Mouse (Mus musculus): Measurements from ENCODE around the gene Sox30. TPM values are rescaled to one million over a fixed set of nuclear protein-coding genes. Genes with fewer than 3 reads are reported as not detected.

The Sox30 gene
- polyA plus RNA-seq (2015; fragmentation: Nextera tagmentation; extraction: Ambion mirVana): 0.19 and 0.26 TPM in 2 replicates

DNA sequence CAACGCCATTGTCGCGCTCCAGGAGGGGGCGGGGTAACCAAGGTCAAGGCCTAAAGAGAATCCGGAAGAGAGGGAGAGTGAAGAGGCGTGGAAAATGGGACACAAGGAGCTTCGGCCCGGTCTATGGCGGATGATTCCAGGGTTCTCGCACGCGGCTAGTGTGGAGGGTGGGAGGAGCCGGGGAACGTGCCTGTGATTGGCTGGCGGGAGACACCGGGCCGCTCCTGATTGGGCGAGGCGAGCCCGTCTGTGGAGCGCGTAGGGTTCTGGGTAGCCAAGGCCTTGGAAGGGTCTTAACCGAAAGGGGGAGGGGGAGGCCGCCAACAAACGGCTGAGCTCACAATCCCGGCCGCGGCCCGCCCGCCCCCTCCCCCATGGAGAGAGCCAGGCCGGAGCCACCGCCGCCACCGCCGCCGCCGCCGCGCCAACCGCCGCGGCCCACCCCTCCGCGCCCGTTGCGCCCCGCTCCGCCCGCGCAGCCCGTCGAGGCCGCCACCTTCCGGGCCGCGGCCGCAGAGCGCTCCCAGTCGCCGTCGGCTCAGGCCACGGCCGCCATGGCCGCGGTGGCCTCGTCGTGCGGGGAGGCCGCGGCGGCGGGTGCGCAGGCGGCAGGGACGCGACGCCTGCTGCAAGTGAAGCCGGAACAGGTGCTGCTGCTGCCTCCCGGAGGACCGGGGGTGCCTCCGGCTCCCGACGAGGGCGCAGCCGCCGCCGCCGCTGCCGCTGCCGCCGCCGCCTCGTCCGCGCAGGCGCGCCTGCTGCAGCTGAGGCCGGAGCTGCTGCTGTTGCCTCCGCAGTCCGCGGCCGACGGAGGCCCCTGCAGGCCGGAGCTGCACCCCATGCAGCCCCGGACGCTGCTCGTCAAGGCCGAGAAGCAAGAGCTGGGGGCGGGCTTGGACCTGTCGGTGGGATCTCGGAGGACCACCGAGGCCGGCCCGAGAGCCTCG lies at the start of gene Sox30:
Sox30 (plus strand) TSS at position 365 of the 947 bp plus-strand sequence.
- peak; percentile 68 for DNase-seq (ENCODE audit: low spot score)

DNA sequence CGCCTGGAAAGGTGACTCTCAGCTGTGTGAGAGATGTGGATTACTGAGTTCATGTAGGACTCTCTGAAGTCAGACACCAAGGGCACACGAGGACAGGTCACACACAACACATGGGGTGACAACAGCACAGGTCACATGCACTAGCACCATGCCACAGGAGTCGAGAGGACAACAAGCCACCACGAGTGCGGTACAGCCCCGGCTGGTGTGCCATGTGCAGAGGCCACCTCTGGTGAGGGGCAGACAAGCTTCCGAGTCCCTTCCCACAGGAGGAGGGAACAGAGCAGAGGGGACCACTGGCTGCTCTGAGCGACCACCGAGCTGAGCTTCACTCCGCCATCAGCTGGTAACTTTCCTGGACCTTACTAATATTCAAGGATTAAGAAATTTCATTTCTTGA lies 47.3 kb upstream of the Sox30 start:
- no peak for DNase-seq (ENCODE audit: low spot score)

DNA sequence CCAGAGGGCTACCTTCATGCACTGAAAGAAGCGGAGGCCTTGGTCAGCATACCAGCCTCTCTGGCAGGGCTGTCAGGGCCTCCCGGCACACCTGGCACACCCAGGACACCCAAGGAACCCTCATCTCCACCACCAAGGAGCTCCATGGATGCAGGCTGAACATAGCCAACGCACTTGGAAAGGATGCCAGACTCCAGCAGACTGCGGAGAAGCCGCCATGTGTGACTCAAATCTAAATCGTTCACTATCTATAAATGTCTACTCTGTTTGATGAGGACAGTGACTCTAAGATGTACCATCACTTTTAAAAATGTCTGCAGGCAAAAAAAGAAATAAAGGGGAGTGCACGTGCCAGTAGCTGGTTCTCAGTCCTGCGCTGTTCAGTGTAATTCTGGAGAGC lies 42.6 kb upstream of the Sox30 start:
- DNase-seq (ENCODE audit: low spot score): no peak

DNA sequence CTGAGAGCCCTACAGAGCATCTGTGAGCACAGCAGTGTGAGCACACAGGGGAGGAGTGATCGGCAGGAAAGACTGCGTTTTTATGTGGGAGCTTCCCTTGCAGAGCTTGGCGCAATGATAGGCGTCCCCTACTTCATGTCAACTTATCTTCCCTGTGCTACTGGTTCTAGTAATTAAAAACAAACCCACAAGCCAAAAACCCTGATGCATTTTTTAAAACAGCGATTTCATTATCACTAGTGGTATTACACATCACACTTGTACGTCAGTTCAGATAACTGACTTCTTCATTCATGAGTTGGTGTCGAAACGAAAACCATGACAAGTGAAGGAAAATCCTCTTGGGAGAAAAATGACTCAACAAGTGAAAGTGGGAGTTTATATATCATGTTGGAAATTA lies 41.2 kb upstream of the Sox30 start:
- DNase-seq (ENCODE audit: low spot score): no peak

DNA sequence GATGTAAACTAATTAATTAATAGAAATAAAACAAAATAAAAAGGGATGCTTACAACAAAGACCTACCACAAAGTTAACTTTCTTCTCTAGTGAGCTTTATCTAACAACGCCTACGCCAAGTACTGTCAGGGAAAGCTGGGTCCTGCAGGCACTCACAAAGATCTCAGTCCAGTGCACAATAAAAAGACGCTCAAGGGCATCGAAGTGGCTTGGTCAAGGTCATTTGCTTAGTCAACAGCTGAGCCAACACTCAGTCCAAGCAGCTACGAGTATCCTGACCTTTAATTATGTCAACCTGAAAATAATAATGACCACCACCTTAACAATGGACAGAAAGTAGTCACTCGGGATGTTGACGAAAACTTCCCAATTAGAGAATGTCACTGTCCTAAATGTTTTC lies 37.8 kb upstream of the Sox30 start:
- DNase-seq (ENCODE audit: low spot score): no peak

DNA sequence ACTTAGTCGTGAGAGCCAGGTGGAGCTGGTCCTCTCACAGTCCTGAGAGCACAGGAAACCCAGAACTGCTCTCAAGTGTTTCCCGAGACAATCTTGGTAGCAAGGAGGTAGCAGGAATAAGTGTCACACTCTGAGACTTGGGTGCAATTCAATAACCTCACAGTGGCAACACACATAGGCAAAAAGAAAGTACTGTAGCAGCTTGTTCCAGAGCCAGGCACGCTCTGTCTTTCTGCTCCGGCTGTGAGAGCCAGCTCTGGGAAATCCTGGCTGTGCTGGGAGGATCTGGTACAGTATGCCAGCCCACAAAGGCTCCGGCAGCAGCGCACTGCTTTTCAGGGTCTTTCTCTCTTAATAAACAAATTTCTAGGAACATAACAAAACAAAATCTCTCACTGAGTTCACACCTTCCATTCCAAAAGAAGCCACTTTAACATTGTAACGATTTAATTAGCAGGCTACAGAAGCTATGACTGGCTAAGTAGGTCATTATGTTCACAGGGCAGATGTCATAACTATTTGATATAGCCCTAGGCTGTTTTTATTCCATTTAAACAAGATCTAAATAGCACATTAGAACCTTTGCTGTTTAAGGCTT lies 36.9 kb upstream of the Sox30 start:
- DNase-seq (ENCODE audit: low spot score): no peak

DNA sequence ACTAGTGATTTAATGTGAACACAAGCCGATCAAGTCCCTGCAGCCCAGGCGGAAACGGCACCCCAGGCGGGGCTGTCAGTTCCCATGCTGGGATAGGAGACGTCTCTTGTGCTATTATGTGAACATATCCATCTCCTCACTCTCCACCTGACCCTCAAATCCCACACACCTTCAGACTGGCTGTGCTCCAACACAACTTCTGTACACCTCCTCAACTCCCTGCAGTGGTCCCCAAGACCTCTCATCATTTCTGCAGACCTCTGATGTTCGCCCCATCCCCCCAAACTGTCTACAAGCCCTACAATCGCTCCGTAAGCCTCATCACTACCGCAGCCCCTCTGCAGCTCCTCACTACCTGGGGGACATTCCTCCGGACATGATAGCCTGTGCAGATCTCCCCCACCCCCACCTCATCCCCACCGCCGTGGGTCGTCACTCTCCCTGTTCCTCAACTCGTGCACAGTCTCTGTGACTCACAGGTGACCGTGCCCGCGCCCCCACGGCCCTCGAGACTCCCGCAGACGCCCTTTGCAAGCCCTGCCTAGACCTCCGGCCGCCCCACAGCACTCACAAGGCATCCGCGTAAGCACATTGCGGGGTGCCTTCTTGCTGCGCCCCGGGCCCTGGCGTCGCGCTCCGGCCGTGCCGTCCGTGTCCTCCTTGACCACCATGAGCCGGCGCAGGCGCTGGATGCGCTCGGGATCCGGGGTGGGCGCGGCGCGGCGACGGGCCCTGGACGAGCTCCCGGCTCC lies 36.0 kb upstream of the Sox30 start:
- DNase-seq (ENCODE audit: low spot score): peak; percentile 50

DNA sequence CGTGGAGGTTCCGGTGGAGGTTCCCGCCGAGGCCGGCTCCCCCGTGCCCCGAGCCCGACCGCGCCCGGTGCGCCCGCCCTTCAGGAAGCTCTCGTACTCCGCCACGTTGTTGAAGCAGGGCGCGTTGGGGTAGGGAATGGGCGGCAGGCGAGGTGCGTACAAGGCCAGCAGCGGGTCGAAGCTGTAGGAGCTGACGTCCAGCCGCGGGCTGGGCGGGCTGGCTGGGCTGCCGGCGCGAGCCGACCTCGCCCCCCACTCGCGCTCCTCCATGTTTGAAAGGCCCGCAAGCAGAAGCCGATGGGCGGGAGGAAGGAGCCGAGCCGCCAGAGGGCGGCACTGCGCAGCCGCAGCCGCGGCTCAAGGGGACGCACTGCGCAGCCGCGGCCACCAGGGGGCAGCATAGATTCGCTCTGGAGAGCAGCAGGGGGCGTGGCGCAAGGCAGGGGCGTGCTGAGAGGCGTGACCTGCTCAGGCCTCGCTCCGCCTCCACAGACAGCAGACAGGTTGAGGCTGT lies 35.4 kb upstream of the Sox30 start, which contains the start of gene Lsm11:
Lsm11 (minus strand) TSS at position 293 of the 514 bp plus-strand sequence.
- peak; percentile 94 for DNase-seq (ENCODE audit: low spot score)

DNA sequence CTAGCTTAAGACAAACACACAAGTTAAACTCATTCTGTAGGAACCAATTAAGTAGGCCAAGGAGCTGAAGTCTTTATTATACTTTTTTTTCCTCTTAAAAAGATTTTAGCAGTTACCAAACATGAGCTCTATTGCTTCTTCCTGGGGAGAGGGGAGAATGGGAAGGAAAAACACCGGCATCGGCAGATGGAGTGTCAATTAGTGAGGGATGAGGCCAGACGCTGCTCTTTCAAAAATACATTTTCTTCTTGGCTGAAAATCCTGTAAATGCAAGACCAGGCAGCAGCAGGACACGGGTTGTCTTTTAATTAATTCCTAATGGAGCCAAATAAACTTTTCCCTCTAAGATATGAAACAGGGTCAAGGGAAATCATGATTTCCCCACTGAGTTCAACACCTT lies 33.3 kb upstream of the Sox30 start:
- DNase-seq (ENCODE audit: low spot score): no peak

DNA sequence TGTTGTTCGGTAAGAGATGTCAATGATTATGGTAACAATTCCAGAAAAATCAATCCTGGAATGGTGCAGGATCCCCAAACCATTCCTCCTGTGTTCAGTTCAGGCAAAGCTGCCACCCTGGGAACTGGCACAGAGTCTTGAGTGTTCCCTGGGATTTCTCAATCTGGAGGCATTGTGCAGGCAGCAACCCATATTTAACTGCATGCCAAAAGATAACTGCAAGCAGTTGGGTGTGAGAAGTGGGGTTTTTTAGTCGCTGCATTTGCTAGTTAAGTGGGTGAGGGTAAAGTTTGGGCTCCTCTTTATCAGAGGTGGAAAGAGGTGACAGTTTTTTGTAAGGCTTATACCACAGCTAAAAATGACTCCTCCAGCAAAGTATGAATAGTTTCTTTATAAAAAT lies 32.6 kb upstream of the Sox30 start:
- no peak for DNase-seq (ENCODE audit: low spot score)

DNA sequence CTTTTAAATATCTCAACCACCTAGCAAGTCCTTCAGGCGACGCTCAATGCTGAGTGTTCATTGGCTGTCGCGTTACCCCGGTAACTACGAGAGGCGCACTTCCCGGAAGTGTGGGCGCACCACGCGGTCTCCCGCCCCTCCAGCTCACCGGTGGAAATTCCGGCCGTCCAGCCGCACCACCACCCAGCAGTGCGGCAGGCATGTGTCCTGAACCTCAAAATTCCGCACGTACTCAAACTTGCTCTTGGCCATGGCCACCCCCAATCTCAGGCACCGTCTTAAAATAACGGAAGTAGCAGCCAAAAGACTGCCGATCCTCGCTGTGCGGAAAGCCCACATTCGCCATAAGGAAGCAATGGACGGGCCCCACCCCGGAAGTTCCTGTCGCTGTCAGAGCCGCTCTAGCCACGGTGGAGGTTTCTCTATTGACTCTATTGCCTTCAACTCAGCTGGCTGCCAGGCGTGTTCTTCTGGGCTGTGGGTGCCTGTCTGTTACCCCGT lies 24.9 kb upstream of the Sox30 start, which contains the start of gene Thg1l:
Thg1l (minus strand) TSS at position 368 of the 501 bp plus-strand sequence.
- peak; percentile 96 for DNase-seq (ENCODE audit: low spot score)

DNA sequence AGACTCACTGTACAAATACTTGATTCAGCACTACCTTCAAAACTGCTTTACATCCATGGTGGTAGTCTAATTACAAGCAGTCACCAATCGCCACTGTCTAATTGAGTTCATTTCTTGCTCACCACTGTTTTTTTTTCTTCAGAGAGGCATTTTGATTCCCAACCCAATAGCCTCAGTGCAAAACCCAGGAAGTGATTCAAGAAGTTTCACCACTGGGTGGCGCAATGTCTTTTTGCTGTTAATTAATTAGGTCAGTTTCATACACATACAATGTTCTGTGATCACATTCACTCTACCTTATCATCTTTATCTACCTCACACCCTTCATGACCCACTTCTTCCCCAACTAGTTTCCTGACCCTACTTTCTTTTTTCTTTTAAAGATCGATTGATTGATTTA lies 20.5 kb upstream of the Sox30 start:
- DNase-seq (ENCODE audit: low spot score): peak; percentile 36

DNA sequence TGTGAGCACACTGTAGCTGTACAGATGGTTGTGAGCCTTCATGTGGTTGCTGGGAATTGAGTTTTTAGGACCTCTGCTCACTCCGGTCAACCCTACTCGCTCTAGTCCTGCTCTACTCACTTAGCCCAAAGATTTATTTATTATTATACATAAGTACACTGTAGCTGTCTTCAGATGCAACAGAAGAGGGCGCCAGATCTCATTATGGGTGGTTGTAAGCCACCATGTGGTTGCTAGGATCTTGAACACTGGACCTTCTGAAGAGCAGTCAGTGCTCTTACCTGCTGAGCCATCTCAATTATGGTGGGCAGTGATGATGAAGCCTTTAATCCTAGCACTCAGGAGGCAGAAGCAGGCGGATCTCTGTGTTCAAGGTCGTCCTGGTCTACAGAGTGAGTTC lies 20.1 kb upstream of the Sox30 start:
- peak; percentile 32 for DNase-seq (ENCODE audit: low spot score)

DNA sequence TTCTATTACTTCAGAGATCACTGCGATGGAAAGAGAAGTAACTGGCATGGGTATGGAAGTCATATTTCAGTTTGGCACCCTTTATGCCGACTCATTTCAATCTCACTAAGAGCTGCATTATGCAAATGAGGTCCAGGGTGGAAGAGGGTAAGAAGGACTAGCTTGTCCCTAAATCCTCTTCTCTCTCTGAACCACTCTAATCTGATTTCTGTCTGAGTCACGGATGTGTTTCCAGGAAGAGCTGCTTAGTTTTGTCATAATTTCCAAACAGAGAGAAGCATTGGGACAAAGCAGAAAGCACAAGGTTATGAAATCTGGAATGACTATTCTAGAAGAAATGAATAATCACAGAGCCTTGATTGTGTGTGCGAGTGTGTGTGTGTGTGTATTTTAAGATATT lies 13.2 kb upstream of the Sox30 start:
- no peak for DNase-seq (ENCODE audit: low spot score)

DNA sequence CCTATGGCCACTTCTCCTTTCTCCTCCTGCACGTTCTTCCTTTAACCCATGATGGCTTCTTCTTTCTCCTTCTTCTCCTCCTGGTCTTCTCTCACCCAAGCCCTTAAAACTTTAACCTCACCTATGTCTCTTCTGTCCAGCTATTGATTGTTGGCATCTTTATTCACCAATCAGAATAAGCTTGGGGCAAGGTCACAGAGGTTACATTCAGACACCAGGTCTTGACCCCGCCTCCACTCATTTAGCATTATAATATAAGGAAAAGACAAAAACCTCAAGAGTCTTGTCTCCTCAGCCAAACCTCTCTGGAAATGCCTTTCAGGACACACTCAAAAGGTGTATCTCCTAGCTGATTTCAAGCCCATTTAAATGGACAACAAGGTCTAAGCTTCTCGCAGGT lies 11.6 kb upstream of the Sox30 start:
- no peak for DNase-seq (ENCODE audit: low spot score)

DNA sequence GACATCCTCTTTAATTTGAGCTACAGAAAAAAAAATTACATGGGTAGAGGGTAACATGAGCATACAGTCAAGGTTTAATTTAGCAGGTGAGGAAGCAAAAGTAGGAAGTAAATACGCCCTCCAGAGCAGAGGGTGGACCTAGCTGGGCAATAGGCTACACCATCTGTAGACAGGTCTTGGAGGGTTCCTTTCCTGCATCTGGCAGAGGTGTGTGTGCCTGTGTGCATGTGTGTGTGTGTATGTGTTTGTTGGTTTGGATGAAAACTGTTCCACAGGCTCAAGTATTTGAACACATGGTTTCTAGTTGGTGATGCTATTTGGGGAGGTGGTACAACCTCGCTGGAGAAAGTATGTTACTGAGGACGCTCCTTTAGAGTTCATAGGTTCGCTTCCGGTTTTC lies 6.5 kb upstream of the Sox30 start:
- DNase-seq (ENCODE audit: low spot score): no peak

DNA sequence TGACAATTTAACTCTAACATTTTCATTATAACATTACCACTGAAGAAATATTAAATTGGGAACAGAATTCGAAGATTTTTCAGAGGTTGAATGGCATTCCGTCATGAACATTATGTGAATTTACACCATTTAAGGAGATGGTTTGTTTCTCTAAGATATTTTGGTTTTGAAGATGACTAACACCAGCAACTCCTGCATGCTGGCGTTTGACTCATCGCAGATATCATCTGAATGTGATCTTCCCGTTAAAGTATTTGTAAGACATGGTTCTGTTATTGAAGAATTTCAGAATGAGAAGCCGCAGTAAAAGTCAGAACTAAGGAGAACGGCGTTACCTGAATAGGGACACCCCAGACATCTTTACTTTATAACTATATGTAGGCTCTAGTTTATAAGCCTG lies 5.6 kb upstream of the Sox30 start:
- no peak for DNase-seq (ENCODE audit: low spot score)

DNA sequence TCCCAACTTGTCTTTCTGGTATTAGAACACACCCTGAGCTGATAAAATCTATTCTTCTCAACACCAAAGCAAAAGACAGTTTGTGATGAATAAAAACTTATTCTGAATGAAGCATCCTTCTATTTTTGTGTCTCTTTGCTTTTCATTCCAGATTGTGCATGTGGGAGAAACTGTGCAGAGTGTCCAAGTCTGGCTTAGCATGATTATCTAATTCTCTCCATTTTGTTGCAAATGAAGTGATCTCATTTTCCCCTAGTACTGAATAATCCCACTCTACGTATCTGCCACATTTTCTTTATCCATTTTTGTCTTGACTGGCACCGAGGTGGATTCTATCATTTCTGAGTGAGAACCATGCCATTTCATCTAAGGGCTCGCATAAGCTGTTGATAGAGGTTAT lies 4.0 kb upstream of the Sox30 start:
- DNase-seq (ENCODE audit: low spot score): no peak

DNA sequence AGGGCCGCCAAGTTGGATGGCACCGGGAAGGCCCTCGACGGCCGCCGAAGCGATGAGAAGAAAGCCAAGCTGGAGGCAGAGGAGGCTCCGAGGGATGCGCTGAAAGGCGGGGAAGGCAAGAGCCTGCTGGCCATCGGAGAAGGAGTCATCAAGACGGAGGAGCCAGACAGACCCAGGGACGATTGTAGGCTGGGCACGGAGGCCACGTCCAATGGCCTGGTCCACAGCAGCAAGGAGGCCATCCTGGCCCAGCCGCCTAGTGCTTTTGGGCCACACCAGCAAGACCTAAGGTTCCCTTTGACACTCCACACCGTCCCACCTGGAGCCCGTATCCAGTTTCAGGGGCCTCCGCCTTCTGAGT lies 763 bp downstream of the Sox30 start:
- DNase-seq (ENCODE audit: low spot score): no peak

DNA sequence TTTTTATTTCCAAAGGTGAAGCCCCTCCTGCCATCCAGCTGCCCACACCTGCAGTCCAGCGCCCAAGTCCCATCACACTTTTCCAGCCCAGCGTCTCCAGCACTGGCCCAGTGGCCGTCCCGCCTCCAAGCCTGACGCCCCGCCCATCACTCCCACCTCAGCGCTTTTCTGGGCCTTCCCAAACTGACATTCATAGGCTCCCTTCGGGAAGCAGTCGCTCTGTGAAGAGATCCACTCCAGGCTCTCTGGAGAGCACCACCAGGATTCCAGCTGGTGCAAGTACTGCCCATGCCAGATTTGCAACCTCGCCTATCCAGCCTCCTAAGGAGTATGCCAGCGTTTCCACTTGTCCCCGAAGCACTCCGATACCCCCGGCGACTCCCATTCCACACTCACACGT lies 11.5 kb downstream of the Sox30 start:
- DNase-seq (ENCODE audit: low spot score): no peak

DNA sequence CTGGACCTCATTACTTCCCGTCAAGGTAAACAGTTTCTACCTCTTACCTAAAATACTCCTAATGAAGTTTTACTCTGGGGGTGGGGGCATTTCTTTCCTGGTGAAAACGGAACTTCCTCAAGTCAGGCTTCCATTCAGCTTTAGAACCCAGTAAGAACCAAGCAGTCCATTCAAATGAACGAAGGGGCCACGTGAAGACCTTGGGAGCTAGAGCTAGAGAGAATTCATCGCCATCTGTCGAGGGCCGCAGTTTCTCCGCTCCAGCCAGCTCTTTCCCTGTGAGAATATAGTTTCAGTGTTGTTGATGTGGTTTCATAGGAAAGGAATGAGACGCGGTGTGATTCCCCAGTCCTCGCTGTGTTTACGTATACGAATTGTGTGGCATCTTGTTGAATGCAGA lies 12.0 kb downstream of the Sox30 start:
- DNase-seq (ENCODE audit: low spot score): no peak

DNA sequence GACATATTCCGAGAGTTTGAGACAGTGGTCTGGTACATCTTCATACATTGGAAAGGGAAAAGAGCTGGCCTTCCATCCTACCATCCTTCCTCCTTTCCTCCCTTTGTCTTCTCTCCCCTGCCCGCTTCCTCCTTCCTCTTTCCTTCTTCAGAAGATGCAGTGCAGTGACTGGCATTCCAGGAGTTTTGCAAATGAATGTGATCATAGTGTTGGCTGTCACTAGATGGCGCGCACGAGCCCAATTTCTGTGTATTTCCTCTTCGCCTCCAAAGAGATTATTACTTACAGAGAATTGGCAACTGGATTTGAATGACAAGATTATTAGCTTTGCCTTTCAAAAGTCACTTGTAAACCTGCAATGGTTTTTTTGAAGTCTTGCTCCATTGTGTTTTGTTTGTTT lies 36.0 kb downstream of the Sox30 start:
- DNase-seq (ENCODE audit: low spot score): peak; percentile 58

Data from thymus, postnatal 0 days (tissue).